In the genomic region with DNA sequence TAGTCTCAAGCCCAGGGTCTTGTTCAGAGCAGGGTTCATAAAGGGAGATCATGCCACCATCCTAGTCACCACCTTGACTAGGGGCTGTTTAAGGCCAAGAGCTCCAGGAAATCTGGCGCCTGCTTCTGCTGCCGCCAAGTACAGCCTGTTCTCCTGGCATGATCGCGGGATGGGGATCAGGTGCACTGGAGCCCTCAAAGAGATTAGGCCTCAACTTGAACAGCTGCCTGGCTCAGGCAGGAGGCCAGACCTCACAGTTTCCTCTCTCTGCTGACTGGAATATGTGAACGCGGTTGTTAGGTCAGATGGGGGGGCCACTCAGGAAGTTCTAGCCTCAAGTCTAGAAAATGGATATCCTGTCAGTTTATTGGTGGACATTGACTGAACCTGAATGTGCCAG, we compare ENCODE assay signal across 9 mouse cellular contexts. TPM values are rescaled to one million over a fixed set of nuclear protein-coding genes. Genes with fewer than 3 reads are reported as not detected.
DNase-seq lines count a peak whose midpoint lies in the region; ATAC-seq lines count a peak whose summit lies in the region.
"Had no signal": no experiment of that assay in that cellular context is flagged by ENCODE, and none has a peak within 500 bp of the region (broad histone marks: within the 10 kb centered on the region; RNA-seq: fewer than 3 reads in every experiment).

No protein-coding gene starts in this region.

- ATAC-seq in heart, embryonic 11.5 days (replicated peaks; ENCODE audit: insufficient number of reproducible peaks, low FRiP score, low TSS enrichment) = no peak
- peak; percentile 83 for ATAC-seq in heart, embryonic 16.5 days (replicated peaks; ENCODE audit: extremely low read depth, insufficient read depth, low FRiP score)
- ATAC-seq in megakaryocyte, adult 5-6 weeks (ENCODE audit: poor library complexity, severe bottlenecking) = peak; percentile 56
- no peak for ATAC-seq in neural tube, embryonic 15.5 days (ENCODE audit: low FRiP score)

- DNase-seq in heart, adult 18-20 months = peak; percentile 92 to 94
- DNase-seq in urinary bladder, postnatal 14 days (ENCODE audit: low spot score) = peak; percentile 78
- DNase-seq in urinary bladder, postnatal 10 days (ENCODE audit: low spot score) = no peak
- DNase-seq in frontal cortex, postnatal 10 days (ENCODE audit: low spot score in 2 of 2) = no peak

- H3K4me2 ChIP-seq in heart, embryonic 11.5 days = no peak overlapping the region
- no peak overlapping the region for H3K4me2 ChIP-seq in heart, embryonic 16.5 days (ENCODE audit: low read depth, low read length)
- H3K4me2 ChIP-seq in neural tube, embryonic 15.5 days = no peak overlapping the region

- no peaks in the 10 kb centered on the region for H3K27me3 ChIP-seq in heart, embryonic 11.5 days (ENCODE audit: control insufficient read depth, insufficient read depth, low read length)
- no peaks in the 10 kb centered on the region for H3K27me3 ChIP-seq in heart, embryonic 16.5 days (ENCODE audit: control insufficient read depth, insufficient read depth, low read length)
- H3K27me3 ChIP-seq in neural tube, embryonic 15.5 days (replicated peaks) = no peaks in the 10 kb centered on the region

- peaks cover 4% of the 10 kb centered on the region; the same call in 1 of the 2 replicates for H3K36me3 ChIP-seq in heart, embryonic 11.5 days (ENCODE audit: control insufficient read depth, insufficient read depth, low read length)
- no peaks in the 10 kb centered on the region for H3K36me3 ChIP-seq in heart, embryonic 16.5 days (ENCODE audit: control insufficient read depth, insufficient read depth)
- peaks cover 11% of the 10 kb centered on the region; the same call in 1 of the 2 replicates for H3K36me3 ChIP-seq in neural tube, embryonic 15.5 days

- H3K9ac ChIP-seq in heart, embryonic 11.5 days (ENCODE audit: low read depth, low read length) = no peak overlapping the region; the same call in 1 of the 2 replicates
- no peak overlapping the region for H3K9ac ChIP-seq in heart, embryonic 16.5 days (ENCODE audit: low read length)
- H3K9ac ChIP-seq in neural tube, embryonic 15.5 days (replicated peaks) = no peak overlapping the region
- H3K9ac ChIP-seq: liver, embryonic 14.5 days had no signal

- WGBS in heart, embryonic 11.5 days (ENCODE audit: insufficient replicate concordance) = 70% methylated on average over 6 of the region's 6 CpGs
- 7% methylated on average over 6 of the region's 6 CpGs for WGBS in heart, embryonic 16.5 days
- 59% methylated on average over 6 of the region's 6 CpGs for WGBS in neural tube, embryonic 15.5 days

- no peak overlapping the region for H3K4me3 ChIP-seq in heart, embryonic 11.5 days (ENCODE audit: low read depth, low read length)
- no peak overlapping the region for H3K4me3 ChIP-seq in heart, embryonic 16.5 days (ENCODE audit: low read length)
- H3K4me3 ChIP-seq in neural tube, embryonic 15.5 days (replicated peaks) = no peak overlapping the region

- H3K9me3 ChIP-seq in heart, embryonic 11.5 days (replicated peaks; ENCODE audit: control insufficient read depth, low read length) = no peaks in the 10 kb centered on the region
- H3K9me3 ChIP-seq in heart, embryonic 16.5 days (replicated peaks; ENCODE audit: control insufficient read depth, low read length) = no peaks in the 10 kb centered on the region
- no peaks in the 10 kb centered on the region for H3K9me3 ChIP-seq in neural tube, embryonic 15.5 days (replicated peaks)

- no peak overlapping the region for H3K27ac ChIP-seq in heart, embryonic 11.5 days (ENCODE audit: low read depth, low read length)
- peak overlapping the region; percentile 73 for H3K27ac ChIP-seq in heart, embryonic 16.5 days (ENCODE audit: low read length)
- no peak overlapping the region for H3K27ac ChIP-seq in neural tube, embryonic 15.5 days (replicated peaks)
- H3K27ac ChIP-seq: liver, embryonic 14.5 days had no signal

- no peaks in the 10 kb centered on the region; the same call in 1 of the 2 replicates for H3K4me1 ChIP-seq in heart, embryonic 11.5 days (ENCODE audit: control insufficient read depth, insufficient read depth, low read length)
- peaks cover 25% of the 10 kb centered on the region for H3K4me1 ChIP-seq in heart, embryonic 16.5 days (ENCODE audit: control insufficient read depth, insufficient read depth, low read length)
- no peaks in the 10 kb centered on the region for H3K4me1 ChIP-seq in neural tube, embryonic 15.5 days

RNA-seq across cellular contexts. Expression of a gene that starts 14.6 kb away (rescaled TPM):
- total RNA-seq in heart, adult 18-20 months (2021) = 10 to 100 TPM; 20.4 to 22.7 TPM
- 10.6 and 12.1 TPM in 2 replicates for polyA plus RNA-seq in heart, embryonic 11.5 days (2014; fragmentation: Nextera tagmentation; extraction: Ambion mirVana)
- polyA plus RNA-seq in heart, embryonic 16.5 days (2015; fragmentation: Nextera tagmentation; extraction: Ambion mirVana) = 10.2 and 14.4 TPM in 2 replicates
- total RNA-seq in megakaryocyte, adult 5-6 weeks (2015) = 4.1 and 6.4 TPM in 2 replicates
- total RNA-seq in megakaryocyte, adult 5-6 weeks (2017) = 5.0 and 8.0 TPM in 2 replicates
- 16.3 and 18.2 TPM in 2 replicates for polyA plus RNA-seq in neural tube, embryonic 15.5 days (2015; fragmentation: Nextera tagmentation; extraction: Ambion mirVana)

RNA-seq across cellular contexts. Expression of a gene that starts 16.8 kb away (rescaled TPM):
- total RNA-seq in heart, adult 18-20 months (2021) = 1 to 10 TPM; 3.5 to 5.3 TPM
- polyA plus RNA-seq in heart, embryonic 11.5 days (2014; fragmentation: Nextera tagmentation; extraction: Ambion mirVana) = 0.66 and 0.92 TPM in 2 replicates
- 1.2 and 1.5 TPM in 2 replicates for polyA plus RNA-seq in heart, embryonic 16.5 days (2015; fragmentation: Nextera tagmentation; extraction: Ambion mirVana)
- not detected in 2 replicates for total RNA-seq in megakaryocyte, adult 5-6 weeks (2015)
- total RNA-seq in megakaryocyte, adult 5-6 weeks (2017) = not detected in 2 replicates
- 7.8 and 9.1 TPM in 2 replicates for polyA plus RNA-seq in neural tube, embryonic 15.5 days (2015; fragmentation: Nextera tagmentation; extraction: Ambion mirVana)

RNA-seq across cellular contexts. Expression of a gene that starts 27.7 kb away (rescaled TPM):
- total RNA-seq in heart, adult 18-20 months (2021) = 100 to 1,000 TPM; 120 to 131 TPM
- 7.7 and 8.8 TPM in 2 replicates for polyA plus RNA-seq in heart, embryonic 11.5 days (2014; fragmentation: Nextera tagmentation; extraction: Ambion mirVana)
- polyA plus RNA-seq in heart, embryonic 16.5 days (2015; fragmentation: Nextera tagmentation; extraction: Ambion mirVana) = 43.4 and 44.4 TPM in 2 replicates
- 1.7 and 5.3 TPM in 2 replicates for total RNA-seq in megakaryocyte, adult 5-6 weeks (2015)
- 0.40 and 0.45 TPM in 2 replicates for total RNA-seq in megakaryocyte, adult 5-6 weeks (2017)
- polyA plus RNA-seq in neural tube, embryonic 15.5 days (2015; fragmentation: Nextera tagmentation; extraction: Ambion mirVana) = 12.6 and 15.5 TPM in 2 replicates

RNA-seq across cellular contexts. Expression of a gene that starts 33.9 kb away (rescaled TPM):
- total RNA-seq in heart, adult 18-20 months (2021) = 10 to 100 TPM; 29.4 to 30.3 TPM
- 5.8 and 9.0 TPM in 2 replicates for polyA plus RNA-seq in heart, embryonic 11.5 days (2014; fragmentation: Nextera tagmentation; extraction: Ambion mirVana)
- polyA plus RNA-seq in heart, embryonic 16.5 days (2015; fragmentation: Nextera tagmentation; extraction: Ambion mirVana) = 11.4 and 13.1 TPM in 2 replicates
- 98.6 and 105 TPM in 2 replicates for total RNA-seq in megakaryocyte, adult 5-6 weeks (2015)
- 156 and 174 TPM in 2 replicates for total RNA-seq in megakaryocyte, adult 5-6 weeks (2017)
- 2.2 and 9.4 TPM in 2 replicates for polyA plus RNA-seq in neural tube, embryonic 15.5 days (2015; fragmentation: Nextera tagmentation; extraction: Ambion mirVana)

Comparison
In these comparisons a context has a peak if more than half of its experiments do, and no peak if none do; other contexts are left out.
1. DNase-seq: peak in heart, adult 18-20 months (2 of 2) and urinary bladder, postnatal 14 days (single experiment); none in urinary bladder, postnatal 10 days (single experiment) and frontal cortex, postnatal 10 days (0 of 2).
2. ATAC-seq: peak in heart, embryonic 16.5 days (single experiment) and megakaryocyte, adult 5-6 weeks (single experiment); none in heart, embryonic 11.5 days (single experiment) and neural tube, embryonic 15.5 days (single experiment).